Comparison of ENCODE assay signal across 13 mouse cellular contexts in genomic region chr2:101907386-101908022, GRCm38 (mm10). TPM values are rescaled to one million over a fixed set of nuclear protein-coding genes. Genes with fewer than 3 reads are reported as not detected.
DNase-seq lines count a peak whose midpoint lies in the region; ATAC-seq and TF ChIP-seq lines count a peak whose summit lies in the region.
"Had no signal": no experiment of that assay in that cellular context is flagged by ENCODE, and none has a peak within 500 bp of the region (broad histone marks: within the 10 kb centered on the region; RNA-seq: fewer than 3 reads in every experiment).

No protein-coding gene starts in this region.

- no peaks in the 10 kb centered on the region for H3K27me3 ChIP-seq in cerebellum, adult 2 months (ENCODE audit: control insufficient read depth, insufficient read depth, low read length)
- H3K27me3 ChIP-seq in neural tube, embryonic 15.5 days (replicated peaks) = no peaks in the 10 kb centered on the region
- no peaks in the 10 kb centered on the region for H3K27me3 ChIP-seq in heart, embryonic 12.5 days (replicated peaks)
- H3K27me3 ChIP-seq: liver, embryonic 13.5 days had no signal

- TF ChIP-seq POLR2A in cerebellum, adult 2 months (IDR thresholded peaks at IDR 0.05; ENCODE audit: borderline replicate concordance, insufficient read depth, low read length) = peak; percentile 34; the same call in 1 of the 2 replicates

- DNase-seq in embryo, embryonic 10 days (ENCODE audit: low spot score) = peak; percentile 17
- DNase-seq in embryo, embryonic 9.5 days (ENCODE audit: extremely low spot score) = no peak
- DNase-seq in layer of hippocampus, adult 2 months (ENCODE audit: low spot score in 2 of 2) = peak in 1 of 2 experiments; percentile 19
- no peak for DNase-seq in layer of hippocampus, adult 9-10 months (ENCODE audit: low spot score)
- peak; percentile 93 to 98 for DNase-seq in cerebellum, adult 2 months
- DNase-seq in lung, adult 18-20 months = no peak
- DNase-seq: adrenal gland, postnatal 25 days; heart, adult 18-20 months; kidney, adult 9 months; liver, embryonic 13.5 days; lung, postnatal 36 days had no signal

- no peaks in the 10 kb centered on the region for H3K9me3 ChIP-seq in neural tube, embryonic 15.5 days (replicated peaks)
- 0 out of 2 replicates have a peak, but pooled peaks cover 4% of the 10 kb centered on the region for H3K9me3 ChIP-seq in heart, embryonic 12.5 days (replicated peaks)
- H3K9me3 ChIP-seq: liver, embryonic 13.5 days had no signal

- no peak overlapping the region for H3K4me2 ChIP-seq in neural tube, embryonic 15.5 days
- H3K4me2 ChIP-seq in heart, embryonic 12.5 days = no peak overlapping the region
- H3K4me2 ChIP-seq: liver, embryonic 13.5 days had no signal

- 14% methylated on average over 10 of the region's 10 CpGs for WGBS in cerebellum, adult 2 months
- 69% methylated on average over 10 of the region's 10 CpGs for WGBS in neural tube, embryonic 15.5 days
- WGBS in heart, embryonic 12.5 days = 65% methylated on average over 10 of the region's 10 CpGs

- no peak overlapping the region for H3K9ac ChIP-seq in neural tube, embryonic 15.5 days (replicated peaks)
- H3K9ac ChIP-seq in heart, embryonic 12.5 days = no peak overlapping the region
- H3K9ac ChIP-seq: liver, embryonic 13.5 days had no signal

- H3K36me3 ChIP-seq in neural tube, embryonic 15.5 days = no peaks in the 10 kb centered on the region; the same call in 1 of the 2 replicates
- H3K36me3 ChIP-seq in heart, embryonic 12.5 days = no peaks in the 10 kb centered on the region

- H3K4me3 ChIP-seq in layer of hippocampus, adult 2 months = no peak overlapping the region
- no peak overlapping the region for H3K4me3 ChIP-seq in cerebellum, adult 2 months (replicated peaks; ENCODE audit: insufficient read depth, low read depth, low read length)
- no peak overlapping the region for H3K4me3 ChIP-seq in neural tube, embryonic 15.5 days (replicated peaks)
- no peak overlapping the region for H3K4me3 ChIP-seq in heart, embryonic 12.5 days
- H3K4me3 ChIP-seq: liver, embryonic 13.5 days had no signal

- 0 out of 2 replicates have a peak, but pooled peaks have one; percentile 15 for ATAC-seq in neural tube, embryonic 15.5 days (ENCODE audit: low FRiP score)
- ATAC-seq in heart, embryonic 12.5 days (ENCODE audit: insufficient number of reproducible peaks, low FRiP score) = no peak

- no peak for TF ChIP-seq CTCF in layer of hippocampus, adult 2 months (conservative IDR thresholded peaks at IDR 0.05)
- no peak; the same call in 1 of the 2 replicates for TF ChIP-seq CTCF in cerebellum, adult 2 months (IDR thresholded peaks at IDR 0.05; ENCODE audit: borderline replicate concordance, insufficient read depth, low read depth, low read length)

- peak overlapping the region; percentile 82 for H3K27ac ChIP-seq in layer of hippocampus, adult 2 months
- H3K27ac ChIP-seq in cerebellum, adult 2 months (ENCODE audit: insufficient read depth, low read length) = peak overlapping the region; percentile 97
- H3K27ac ChIP-seq in neural tube, embryonic 15.5 days (replicated peaks) = no peak overlapping the region
- H3K27ac ChIP-seq in heart, embryonic 12.5 days (ENCODE audit: poor library complexity, severe bottlenecking) = no peak overlapping the region
- H3K27ac ChIP-seq: liver, embryonic 13.5 days had no signal

- peaks cover 44% of the 10 kb centered on the region for H3K4me1 ChIP-seq in cerebellum, adult 2 months (ENCODE audit: control insufficient read depth, insufficient read depth, low read length)
- H3K4me1 ChIP-seq in neural tube, embryonic 15.5 days = peaks cover 14% of the 10 kb centered on the region
- H3K4me1 ChIP-seq in heart, embryonic 12.5 days (replicated peaks) = peaks cover 6% of the 10 kb centered on the region; the same call in 1 of the 2 replicates
- H3K4me1 ChIP-seq: liver, embryonic 13.5 days had no signal

RNA-seq across cellular contexts. Expression of gene Commd9, which starts 21.5 kb away (rescaled TPM):
- total RNA-seq in layer of hippocampus, adult 2 months (2021) = 10 to 100 TPM; 32.8 to 39.3 TPM
- polyA plus RNA-seq in cerebellum, adult 2 months (2012; rRNA removed) = 111 and 116 TPM in 2 replicates
- polyA plus RNA-seq in neural tube, embryonic 15.5 days (2015; fragmentation: Nextera tagmentation; extraction: Ambion mirVana) = 90.1 and 105 TPM in 2 replicates
- polyA plus RNA-seq in heart, embryonic 12.5 days (2016; fragmentation: Nextera tagmentation; extraction: Ambion mirVana) = 50.5 and 50.7 TPM in 2 replicates

RNA-seq across cellular contexts. Expression of gene Prr5l, which starts 24.7 kb away (rescaled TPM):
- 1 to 10 TPM; 7.2 to 9.5 TPM for total RNA-seq in layer of hippocampus, adult 2 months (2021)
- 28.5 and 37.8 TPM in 2 replicates for polyA plus RNA-seq in cerebellum, adult 2 months (2012; rRNA removed)
- polyA plus RNA-seq in neural tube, embryonic 15.5 days (2015; fragmentation: Nextera tagmentation; extraction: Ambion mirVana) = 8.7 and 11.6 TPM in 2 replicates
- 10.0 and 10.3 TPM in 2 replicates for polyA plus RNA-seq in heart, embryonic 12.5 days (2016; fragmentation: Nextera tagmentation; extraction: Ambion mirVana)

Comparison
In these comparisons a context has a peak if more than half of its experiments do, and no peak if none do; other contexts are left out.
1. DNase-seq: peak in embryo, embryonic 10 days (single experiment) and cerebellum, adult 2 months (2 of 2); none in embryo, embryonic 9.5 days (single experiment), layer of hippocampus, adult 9-10 months (single experiment) and lung, adult 18-20 months (0 of 2).
2. H3K27ac ChIP-seq: peak in layer of hippocampus, adult 2 months (single experiment) and cerebellum, adult 2 months (single experiment); none in neural tube, embryonic 15.5 days (single experiment) and heart, embryonic 12.5 days (single experiment).